Mouse (Mus musculus): ENCODE results near the gene Arid1b. TPM values are rescaled to one million over a fixed set of nuclear protein-coding genes. Genes with fewer than 3 reads are reported as not detected.
A peak's percentile ranks its signal among the peaks of the same experiment; 100 is the strongest.
"Not testable (repeated sequence)": the region's sequence is repeated elsewhere in the genome, so short reads cannot be mapped to it uniquely, and the experiment has no call there.

The Arid1b gene
- polyA plus RNA-seq, 1 experiment from 2014 or later: 7.2 TPM

- no peak overlapping the region for H3K4me2 ChIP-seq (replicated peaks; ENCODE audit: low read depth, low read length)
- DNase-seq (ENCODE audit: low spot score) (no peak), ATAC-seq (no peak)
- H3K36me3 ChIP-seq (ENCODE audit: insufficient read depth, low read length): no peaks in the 10 kb centered on the region
- no peak for TF ChIP-seq CTCF (IDR thresholded peaks at IDR 0.05)
- TF ChIP-seq EP300 (IDR thresholded peaks at IDR 0.05): no peak
- H3K4me1 ChIP-seq (ENCODE audit: insufficient read depth, low read depth, low read length): peaks cover 21% of the 10 kb centered on the region; the same call in 1 of the 2 replicates
- H3K27ac ChIP-seq (ENCODE audit: low read length): no peak overlapping the region
- no peak overlapping the region for H3K9ac ChIP-seq (replicated peaks; ENCODE audit: low read depth)
- 79% methylated on average over 3 of the region's 3 CpGs for WGBS
- H3K27me3 ChIP-seq (replicated peaks; ENCODE audit: insufficient read depth, low read length): no peaks in the 10 kb centered on the region
- H3K4me3 ChIP-seq (ENCODE audit: low read depth, low read length): no peak overlapping the region
- no peaks in the 10 kb centered on the region for H3K9me3 ChIP-seq (ENCODE audit: low read length)
These were observed 89.4 kb downstream of the Arid1b start for GRCm38 (mm10) chr17:5083497-5083896.

- no peaks in the 10 kb centered on the region for H3K9me3 ChIP-seq (ENCODE audit: low read length)
- peaks cover 21% of the 10 kb centered on the region; the same call in 1 of the 2 replicates for H3K4me1 ChIP-seq (ENCODE audit: insufficient read depth, low read depth, low read length)
- H3K9ac ChIP-seq (replicated peaks; ENCODE audit: low read depth): no peak overlapping the region
- H3K36me3 ChIP-seq (ENCODE audit: insufficient read depth, low read length): no peaks in the 10 kb centered on the region
- WGBS: 63% methylated on average over 8 of the region's 8 CpGs
- TF ChIP-seq EP300 (IDR thresholded peaks at IDR 0.05) (no peak), CTCF (IDR thresholded peaks at IDR 0.05) (no peak)
- no peaks in the 10 kb centered on the region for H3K27me3 ChIP-seq (replicated peaks; ENCODE audit: insufficient read depth, low read length)
- H3K27ac ChIP-seq (ENCODE audit: low read length): no peak overlapping the region
- H3K4me2 ChIP-seq (replicated peaks; ENCODE audit: low read depth, low read length): no peak overlapping the region
- ATAC-seq (no peak), DNase-seq (ENCODE audit: low spot score) (no peak)
- H3K4me3 ChIP-seq (ENCODE audit: low read depth, low read length): no peak overlapping the region
These were observed 90.0 kb downstream of the Arid1b start for GRCm38 (mm10) chr17:5084139-5084538.

GRCm38 (mm10) chr17:5085004-5085403 is 90.9 kb downstream of the Arid1b start:
- Histone ChIP-seq H3K4me1 (ENCODE audit: insufficient read depth, low read depth, low read length) (peaks cover 22% of the 10 kb centered on the region; the same call in 1 of the 2 replicates), H3K9ac (replicated peaks; ENCODE audit: low read depth) (no peak overlapping the region), H3K4me2 (replicated peaks; ENCODE audit: low read depth, low read length) (no peak overlapping the region), H3K36me3 (ENCODE audit: insufficient read depth, low read length) (no peaks in the 10 kb centered on the region), H3K4me3 (ENCODE audit: low read depth, low read length) (no peak overlapping the region), H3K27ac (ENCODE audit: low read length) (no peak overlapping the region), H3K27me3 (replicated peaks; ENCODE audit: insufficient read depth, low read length) (no peaks in the 10 kb centered on the region), H3K9me3 (ENCODE audit: low read length) (no peaks in the 10 kb centered on the region)
- WGBS: 47% methylated on average over 6 of the region's 6 CpGs
- DNase-seq (ENCODE audit: low spot score): no peak
- ATAC-seq: no peak
- no peak for TF ChIP-seq CTCF (IDR thresholded peaks at IDR 0.05)
- TF ChIP-seq EP300 (IDR thresholded peaks at IDR 0.05): no peak

GRCm38 (mm10) chr17:5085942-5086341 is 91.8 kb downstream of the Arid1b start:
- Histone ChIP-seq H3K4me2 (replicated peaks; ENCODE audit: low read depth, low read length) (no peak overlapping the region), H3K4me3 (ENCODE audit: low read depth, low read length) (no peak overlapping the region), H3K36me3 (ENCODE audit: insufficient read depth, low read length) (no peaks in the 10 kb centered on the region), H3K27ac (ENCODE audit: low read length) (no peak overlapping the region), H3K9me3 (ENCODE audit: low read length) (no peaks in the 10 kb centered on the region), H3K9ac (replicated peaks; ENCODE audit: low read depth) (no peak overlapping the region), H3K4me1 (ENCODE audit: insufficient read depth, low read depth, low read length) (peaks cover 23% of the 10 kb centered on the region; the same call in 1 of the 2 replicates), H3K27me3 (replicated peaks; ENCODE audit: insufficient read depth, low read length) (no peaks in the 10 kb centered on the region)
- DNase-seq (ENCODE audit: low spot score) (no peak), ATAC-seq (no peak)
- WGBS: 59% methylated on average over 5 of the region's 5 CpGs
- TF ChIP-seq EP300 (IDR thresholded peaks at IDR 0.05) (no peak), CTCF (IDR thresholded peaks at IDR 0.05) (no peak)

- H3K27ac ChIP-seq (ENCODE audit: low read length); H3K9me3 ChIP-seq (ENCODE audit: low read length); H3K36me3 ChIP-seq (ENCODE audit: insufficient read depth, low read length); H3K4me2 ChIP-seq (replicated peaks; ENCODE audit: low read depth, low read length); H3K27me3 ChIP-seq (replicated peaks; ENCODE audit: insufficient read depth, low read length); DNase-seq (ENCODE audit: low spot score); H3K4me3 ChIP-seq (ENCODE audit: low read depth, low read length); ATAC-seq; H3K4me1 ChIP-seq (ENCODE audit: insufficient read depth, low read depth, low read length); H3K9ac ChIP-seq (replicated peaks; ENCODE audit: low read depth): not testable (repeated sequence)
- WGBS: 57% methylated on average over 2 of the region's 2 CpGs
These were observed 94.1 kb downstream of the Arid1b start for GRCm38 (mm10) chr17:5088241-5088640.

GRCm38 (mm10) chr17:5088822-5089221 is 94.7 kb downstream of the Arid1b start:
- TF ChIP-seq CTCF (IDR thresholded peaks at IDR 0.05) (no peak), EP300 (IDR thresholded peaks at IDR 0.05) (no peak)
- ATAC-seq: no peak
- H3K27me3 ChIP-seq (replicated peaks; ENCODE audit: insufficient read depth, low read length): no peaks in the 10 kb centered on the region
- no peak overlapping the region for H3K4me2 ChIP-seq (replicated peaks; ENCODE audit: low read depth, low read length)
- H3K9me3 ChIP-seq (ENCODE audit: low read length): no peaks in the 10 kb centered on the region
- peaks cover 4% of the 10 kb centered on the region; the same call in 1 of the 2 replicates for H3K4me1 ChIP-seq (ENCODE audit: insufficient read depth, low read depth, low read length)
- no peak overlapping the region for H3K27ac ChIP-seq (ENCODE audit: low read length)
- no peak overlapping the region for H3K4me3 ChIP-seq (ENCODE audit: low read depth, low read length)
- no peak overlapping the region for H3K9ac ChIP-seq (replicated peaks; ENCODE audit: low read depth)
- no peaks in the 10 kb centered on the region for H3K36me3 ChIP-seq (ENCODE audit: insufficient read depth, low read length)
- 61% methylated on average over 5 of the region's 5 CpGs for WGBS
- no peak for DNase-seq (ENCODE audit: low spot score)

- no peak overlapping the region for H3K4me3 ChIP-seq (ENCODE audit: low read depth, low read length)
These were observed 95.4 kb downstream of the Arid1b start for GRCm38 (mm10) chr17:5089541-5089940.

More at GRCm38 (mm10) chr17:5089541-5089940, 95.4 kb downstream of the Arid1b start:
- H3K27me3 ChIP-seq (replicated peaks; ENCODE audit: insufficient read depth, low read length): no peaks in the 10 kb centered on the region
- no peak overlapping the region; the same call in 1 of the 2 replicates for H3K4me2 ChIP-seq (replicated peaks; ENCODE audit: low read depth, low read length)
- no peaks in the 10 kb centered on the region for H3K36me3 ChIP-seq (ENCODE audit: insufficient read depth, low read length)
- peak; percentile 43 for DNase-seq (ENCODE audit: low spot score)
- peak; percentile 66 for ATAC-seq
- no peak for TF ChIP-seq EP300 (IDR thresholded peaks at IDR 0.05)
- TF ChIP-seq CTCF (IDR thresholded peaks at IDR 0.05): no peak
- no peak overlapping the region for H3K9ac ChIP-seq (replicated peaks; ENCODE audit: low read depth)
- H3K27ac ChIP-seq (ENCODE audit: low read length): no peak overlapping the region
- H3K4me1 ChIP-seq (ENCODE audit: insufficient read depth, low read depth, low read length): peaks cover 5% of the 10 kb centered on the region; the same call in 1 of the 2 replicates
- no peaks in the 10 kb centered on the region for H3K9me3 ChIP-seq (ENCODE audit: low read length)
- 33% methylated on average over 12 of the region's 12 CpGs for WGBS

All from lung, postnatal 0 days (tissue).